Mouse (Mus musculus) heart, adult 2 months (tissue): ENCODE results near the gene Mybpc2. TPM values are rescaled to one million over a fixed set of nuclear protein-coding genes. Genes with fewer than 3 reads are reported as not detected.
A peak's percentile ranks its signal among the peaks of the same experiment; 100 is the strongest.

Experiments used
- DNase-seq, 2 experiments: peaks; one replicate each; pipeline ENCODE4 v3.0.0; 2021
- H3K27ac ChIP-seq: fragments of 200-600 bp; 2 replicates; pipeline ENCODE4 v1.8.1; 2022
- H3K27me3 ChIP-seq: fragments of 200-500 bp; 2 replicates; pipeline ENCODE4 v1.6.1; 2012; ENCODE audit warnings: mild to moderate bottlenecking, low read length, inconsistent platforms, mixed read lengths; ENCODE audit not compliant: control insufficient read depth, insufficient read depth
- H3K36me3 ChIP-seq: fragments of 200-500 bp; 2 replicates; pipeline ENCODE4 v1.6.1; 2012; ENCODE audit warnings: low read length, inconsistent platforms; ENCODE audit not compliant: control insufficient read depth, insufficient read depth
- H3K4me1 ChIP-seq: fragments of 200-500 bp; 2 replicates; pipeline ENCODE4 v1.6.1; 2011; ENCODE audit warnings: low read length; ENCODE audit not compliant: control insufficient read depth, insufficient read depth
- H3K4me3 ChIP-seq: fragments of 200-600 bp; 2 replicates; pipeline ENCODE4 v1.8.1; 2022
- H3K79me2 ChIP-seq: fragments of 200-500 bp; replicated peaks from 2 replicates; pipeline ENCODE4 v1.6.1; 2012; ENCODE audit warnings: mild to moderate bottlenecking, inconsistent platforms, low read length, moderate library complexity, mixed read lengths; ENCODE audit not compliant: control insufficient read depth, insufficient read depth
- H3K9ac ChIP-seq: fragments of 200-500 bp; 2 replicates; pipeline ENCODE4 v1.6.1; 2012; ENCODE audit warnings: low read depth, mild to moderate bottlenecking, control low read depth, inconsistent platforms, low read length, mixed read lengths
- CTCF ChIP-seq: fragments of 200-600 bp; IDR thresholded peaks from 2 replicates; pipeline ENCODE4 v1.8.1; 2022; ENCODE audit warnings: antibody characterized with exemption, mild to moderate bottlenecking, moderate library complexity
- EP300 ChIP-seq: fragments of 200-500 bp; IDR thresholded peaks from 2 replicates; pipeline ENCODE4 v1.6.1; 2011; ENCODE audit warnings: low read depth, low read length, control low read depth; ENCODE audit not compliant: insufficient read depth
- POLR2A ChIP-seq: fragments of 200-500 bp; IDR thresholded peaks from 2 replicates; pipeline ENCODE4 v1.6.1; 2011; ENCODE audit warnings: mild to moderate bottlenecking, low read depth, low read length, control low read depth; ENCODE audit not compliant: insufficient read depth
- WGBS: fragments of 180-500 bp; shearing (Covaris S2); methylation state at CpG from one replicate; pipeline ENCODE4 v1.1.7; 2018; 5-methylcytosine and 5-hydroxymethylcytosine counted together
- intact Hi-C: fragments of 180-260 bp; cut with DNase I; formaldehyde crosslinking; loops from one replicate; pipeline ENCODE4 v1.15.1; 2025
- polyA plus RNA-seq: library from polyadenylated mRNA; depleted of rRNA; stranded (reverse); fragments of >200 nt; gene quantifications from 2 replicates; pipeline ENCODE4 v1.2.3, GENCODE M21; 2012
- total RNA-seq, 2 experiments: library from RNA; stranded (reverse); gene quantifications; 2 replicates each; pipeline ENCODE4 v1.2.3; 2021

Gene Mybpc2
- total and polyA plus RNA-seq, 3 experiments, result 7.1 to 16.7 (median 13.1) TPM

GRCm38 (mm10) chr7:44549621-44550408, 25.4 kb upstream of the Mybpc2 start:
- Histone ChIP-seq H3K27me3 (no peaks in the 10 kb centered on the region), H3K79me2 (no peaks in the 10 kb centered on the region), H3K4me3 (no peak overlapping the region), H3K9ac (no peak overlapping the region), H3K36me3 (no peaks in the 10 kb centered on the region), H3K27ac (no peak overlapping the region), H3K4me1 (peaks cover 5% of the 10 kb centered on the region)
- WGBS, result 93% methylated on average over 23 of the region's 23 CpGs
- intact Hi-C loops, result loop anchor here (1.0 to 5.0 kb wide), 6 partner anchors 29 to 1152 kb away; partner anchors contain the start of genes 1700028J19Rik, 2410002F23Rik and Vrk3
- no peak for DNase-seq
- no peak for TF ChIP-seq POLR2A

DNA sequence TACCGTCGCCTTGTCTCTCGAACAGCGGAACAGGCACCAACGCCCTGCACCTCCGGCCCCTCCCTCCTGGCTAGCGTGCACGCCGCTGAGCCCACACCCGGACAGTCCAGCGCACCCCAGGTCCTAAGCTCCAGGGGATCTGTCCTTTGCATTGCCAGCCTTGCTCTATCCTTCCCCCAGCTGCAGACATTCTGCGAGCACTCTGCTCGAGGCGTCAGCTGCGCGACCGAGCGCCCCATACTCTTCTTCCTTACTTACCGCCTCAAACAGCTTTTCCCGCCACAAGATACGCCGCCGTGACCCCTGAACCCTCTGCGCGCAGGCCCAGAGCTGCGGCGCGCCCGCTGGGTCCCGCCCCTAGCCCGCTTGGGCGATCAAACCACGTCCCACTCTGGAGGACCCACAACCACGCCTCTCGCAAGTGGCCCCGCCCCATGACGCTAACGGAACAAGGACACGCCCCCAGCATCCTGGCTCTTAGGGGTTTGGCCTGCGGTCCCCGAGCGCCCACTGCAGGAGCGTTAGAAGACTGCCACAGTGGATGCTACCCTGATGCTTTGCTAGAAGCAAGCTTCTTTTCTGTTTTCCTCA, 24.1 kb upstream of the Mybpc2 start, which contains the start of gene Pold1:
TSS of gene Pold1 (minus strand) at position 353 of the 591 bp plus-strand sequence.
- peak within 1 kb of the TSS; percentile 23 for H3K9ac ChIP-seq
- no peaks in the 10 kb centered on the region for H3K36me3 ChIP-seq
- WGBS, result under 1% methylated on average over 43 of the region's 43 CpGs
- DNase-seq, result peak; percentile 99 to 100
- peaks cover 5% of the 10 kb centered on the region for H3K4me1 ChIP-seq
- H3K27me3 ChIP-seq, result no peaks in the 10 kb centered on the region
- TF ChIP-seq EP300, result 0 out of 2 replicates have a peak, but pooled peaks have one; percentile 65
- peak; percentile 96 for TF ChIP-seq CTCF
- TF ChIP-seq POLR2A, result 0 out of 2 replicates have a peak, but pooled peaks have one; percentile 37
- H3K79me2 ChIP-seq, result no peaks in the 10 kb centered on the region
- peak within 1 kb of the TSS; percentile 68 for H3K27ac ChIP-seq
- peak within 1 kb of the TSS; percentile 68 for H3K4me3 ChIP-seq
- intact Hi-C loops, result loop anchor here (1.0 kb wide), 2 partner anchors 27 to 51 kb away; no protein-coding TSS in a partner anchor

GRCm38 (mm10) chr7:44547725-44548124, 23.3 kb upstream of the Mybpc2 start:
- intact Hi-C loops, result loop anchor here (2.0 kb wide), 1 partner anchor 21 kb away; no protein-coding TSS in a partner anchor

DNA sequence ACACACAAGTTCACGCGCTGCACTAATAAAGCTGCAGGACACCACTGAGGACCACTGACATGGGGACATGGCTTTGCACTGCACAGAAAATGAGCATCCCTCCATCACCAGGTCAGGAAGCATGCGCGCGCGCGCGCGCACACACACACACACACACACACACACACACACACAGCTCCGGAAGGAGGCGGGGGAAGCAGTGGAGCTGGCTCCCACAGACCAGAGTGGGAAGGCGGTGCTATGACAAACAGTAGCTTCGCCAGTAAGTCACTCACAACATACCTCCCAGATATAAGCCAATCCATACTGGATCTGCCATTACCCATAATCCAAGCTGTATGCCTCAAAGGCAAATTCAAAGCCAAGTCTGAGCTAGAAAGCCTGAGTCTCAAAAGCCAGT, 22.6 kb upstream of the Mybpc2 start:
- intact Hi-C loops, result loop anchor here (2.0 kb wide), 1 partner anchor 20 kb away; no protein-coding TSS in a partner anchor
- no peak overlapping the region for H3K4me3 ChIP-seq
- no peak overlapping the region for H3K27ac ChIP-seq
- no peaks in the 10 kb centered on the region for H3K36me3 ChIP-seq
- no peak overlapping the region for H3K9ac ChIP-seq
- peaks cover 5% of the 10 kb centered on the region for H3K4me1 ChIP-seq
- TF ChIP-seq CTCF (no peak), EP300 (no peak), POLR2A (no peak)
- no peaks in the 10 kb centered on the region for H3K27me3 ChIP-seq
- 94% methylated on average over 13 of the region's 13 CpGs for whole genome bisulfite sequencing
- no peak for DNase-seq
- no peaks in the 10 kb centered on the region for H3K79me2 ChIP-seq

More at GRCm38 (mm10) chr7:44547725-44548124, 23.3 kb upstream of the Mybpc2 start:
- Histone ChIP-seq H3K79me2 (no peaks in the 10 kb centered on the region), H3K27ac (peak overlapping the region; percentile 68), H3K4me1 (peaks cover 5% of the 10 kb centered on the region), H3K9ac (peak overlapping the region; percentile 23; the same call in 1 of the 2 replicates), H3K4me3 (peak overlapping the region; percentile 68), H3K36me3 (no peaks in the 10 kb centered on the region), H3K27me3 (no peaks in the 10 kb centered on the region)
- TF ChIP-seq CTCF (no peak), EP300 (no peak), POLR2A (no peak)
- DNase-seq, result no peak
- 11% methylated on average over 5 of the region's 5 CpGs for WGBS

DNA sequence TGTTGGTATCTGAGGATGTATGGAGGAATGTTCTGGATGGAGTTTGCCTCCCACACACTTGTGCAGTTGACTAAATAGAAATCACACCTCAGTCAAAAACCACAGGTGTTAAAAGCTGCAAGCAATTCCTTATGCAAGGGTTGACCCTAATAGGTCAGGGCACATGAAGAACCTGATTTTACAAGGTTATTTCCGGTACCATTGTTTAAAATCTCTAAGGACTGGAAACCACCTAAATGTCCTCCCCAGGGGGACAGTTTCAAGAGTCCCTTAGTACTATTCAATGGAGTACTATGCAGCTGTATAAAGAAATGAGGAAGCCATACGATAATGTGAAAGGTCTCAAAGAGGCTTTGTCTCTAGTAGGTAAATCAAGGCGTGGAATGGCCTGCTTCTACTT, 21.8 kb upstream of the Mybpc2 start:
- TF ChIP-seq EP300, result no peak
- no peak for TF ChIP-seq POLR2A
- TF ChIP-seq CTCF, result no peak
- H3K9ac ChIP-seq, result no peak overlapping the region
- WGBS, result 97% methylated on average over 3 of the region's 3 CpGs
- H3K27ac ChIP-seq, result no peak overlapping the region
- peaks cover 5% of the 10 kb centered on the region for H3K4me1 ChIP-seq
- no peak for DNase-seq
- H3K36me3 ChIP-seq, result no peaks in the 10 kb centered on the region
- intact Hi-C loops, result loop anchor here (2.0 kb wide), 1 partner anchor 19 kb away; no protein-coding TSS in a partner anchor
- no peaks in the 10 kb centered on the region for H3K27me3 ChIP-seq
- no peak overlapping the region for H3K4me3 ChIP-seq
- no peaks in the 10 kb centered on the region for H3K79me2 ChIP-seq
